Mouse (Mus musculus) cerebellum, adult 2 months (tissue): ENCODE data around the gene Galnt5. TPM values are rescaled to one million over a fixed set of nuclear protein-coding genes. Genes with fewer than 3 reads are reported as not detected.

Experiments used
- DNase-seq, 2 experiments: peaks; one replicate each; pipeline ENCODE4 v3.0.0; 2021
- H3K27ac ChIP-seq: fragments of 200-500 bp; 2 replicates; pipeline ENCODE4 v1.5.1; 2012; ENCODE audit warnings: low read length, control low read depth, inconsistent platforms; ENCODE audit not compliant: insufficient read depth
- H3K27me3 ChIP-seq: fragments of 200-500 bp; 2 replicates; pipeline ENCODE4 v1.6.1; 2012; ENCODE audit warnings: inconsistent platforms, mild to moderate bottlenecking, low read length, moderate library complexity; ENCODE audit not compliant: control insufficient read depth, insufficient read depth
- H3K4me1 ChIP-seq: fragments of 200-500 bp; 2 replicates; pipeline ENCODE4 v1.6.1; 2011; ENCODE audit warnings: low read length; ENCODE audit not compliant: control insufficient read depth, insufficient read depth
- H3K4me3 ChIP-seq: fragments of 200-500 bp; replicated peaks from 2 replicates; pipeline ENCODE3; 2011; ENCODE audit warnings: mild to moderate bottlenecking, low read depth, low read length, control low read depth; ENCODE audit not compliant: insufficient read depth
- CTCF ChIP-seq: fragments of 200-500 bp; IDR thresholded peaks from 2 replicates; pipeline ENCODE4 v1.5.1; 2011; ENCODE audit warnings: low read depth, mild to moderate bottlenecking, control low read depth, low read length, moderate library complexity, borderline replicate concordance; ENCODE audit not compliant: insufficient read depth
- POLR2A ChIP-seq: fragments of 200-500 bp; IDR thresholded peaks from 2 replicates; pipeline ENCODE4 v1.6.1; 2011; ENCODE audit warnings: low read length, control low read depth, borderline replicate concordance; ENCODE audit not compliant: insufficient read depth
- WGBS: fragments of 180-500 bp; shearing (Covaris S2); methylation state at CpG from one replicate; pipeline ENCODE4 v1.1.7; 2018; 5-methylcytosine and 5-hydroxymethylcytosine counted together
- polyA plus RNA-seq: library from polyadenylated mRNA; depleted of rRNA; stranded (reverse); fragments of >200 nt; gene quantifications from 2 replicates; pipeline ENCODE4 v1.2.3, GENCODE M21; 2012; rRNA removed

Galnt5 gene
- polyA plus RNA-seq, 1 experiment, result not detected

GRCm38 (mm10) chr2:58079849-58080248 lies 82.2 kb downstream of the Galnt5 start:
- no peaks in the 10 kb centered on the region for H3K4me1 ChIP-seq
- DNase-seq, result no peak
- no peak overlapping the region for H3K27ac ChIP-seq
- no peak overlapping the region for H3K4me3 ChIP-seq
- TF ChIP-seq POLR2A (no peak), CTCF (no peak)
- no peaks in the 10 kb centered on the region for H3K27me3 ChIP-seq
- 52% methylated on average over 1 of the region's 1 CpGs for WGBS

- H3K4me3 ChIP-seq, result no peak overlapping the region
- DNase-seq, result no peak
- H3K27me3 ChIP-seq, result no peaks in the 10 kb centered on the region
- 91% methylated on average over 1 of the region's 1 CpGs for WGBS
- H3K27ac ChIP-seq, result no peak overlapping the region
- no peaks in the 10 kb centered on the region for H3K4me1 ChIP-seq
- TF ChIP-seq CTCF (no peak), POLR2A (no peak)
Measured at GRCm38 (mm10) chr2:58086420-58086819, 88.7 kb downstream of the Galnt5 start.

GRCm38 (mm10) chr2:58094818-58095217 lies 97.1 kb downstream of the Galnt5 start:
- H3K27ac ChIP-seq, result no peak overlapping the region
- WGBS, result 88% methylated on average over 1 of the region's 1 CpGs
- H3K4me3 ChIP-seq, result no peak overlapping the region
- DNase-seq, result no peak
- H3K27me3 ChIP-seq, result no peaks in the 10 kb centered on the region
- no peak for TF ChIP-seq POLR2A
- no peak for TF ChIP-seq CTCF
- H3K4me1 ChIP-seq, result no peaks in the 10 kb centered on the region

Other genes with a start within 250 kb of the Galnt5 start
- 58.3 and 74.6 TPM in 2 replicates for gene Ermn, start 55.0 kb downstream of the Galnt5 start, polyA plus RNA-seq
- gene Cytip, start 197.6 kb downstream of the Galnt5 start, polyA plus RNA-seq, result 0.38 and 0.40 TPM in 2 replicates